Mouse (Mus musculus): ENCODE results near the gene Olfr566. TPM values are rescaled to one million over a fixed set of nuclear protein-coding genes. Genes with fewer than 3 reads are reported as not detected.

Gene Olfr566
- not detected in 2 replicates for polyA plus RNA-seq (2016; fragmentation: Nextera tagmentation; extraction: Ambion mirVana)

GRCm38 (mm10) chr7:102858665-102859064, at the start of gene Olfr566:
Olfr566 (minus strand) TSS chr7:102858765.
- Histone ChIP-seq H3K4me1 (no peaks in the 10 kb centered on the region), H3K27ac (no peak within 1 kb of the TSS), H3K36me3 (no peaks in the 10 kb centered on the region), H3K4me2 (no peak within 1 kb of the TSS), H3K4me3 (no peak within 1 kb of the TSS), H3K9ac (no peak within 1 kb of the TSS), H3K9me3 (replicated peaks) (no peaks in the 10 kb centered on the region), H3K27me3 (replicated peaks) (no peaks in the 10 kb centered on the region)
- ATAC-seq, result no peak
- 73% methylated on average over 1 of the region's 1 CpGs for WGBS (ENCODE audit: insufficient replicate concordance)

- H3K27me3 ChIP-seq (replicated peaks), result no peaks in the 10 kb centered on the region
- H3K4me3 ChIP-seq, result no peak within 1 kb of the TSS
- H3K36me3 ChIP-seq, result no peaks in the 10 kb centered on the region
- no peak within 1 kb of the TSS for H3K27ac ChIP-seq
- WGBS (ENCODE audit: insufficient replicate concordance), result 53% methylated on average over 3 of the region's 3 CpGs
- ATAC-seq, result no peak
- H3K9me3 ChIP-seq (replicated peaks), result no peaks in the 10 kb centered on the region
- no peak within 1 kb of the TSS for H3K9ac ChIP-seq
- no peak within 1 kb of the TSS for H3K4me2 ChIP-seq
- no peaks in the 10 kb centered on the region for H3K4me1 ChIP-seq
Measured at GRCm38 (mm10) chr7:102890782-102891181, 32.2 kb upstream of the Olfr566 start, which contains the start of gene Olfr569. Olfr569 (minus strand) TSS chr7:102890882.

GRCm38 (mm10) chr7:102876822-102877221, 18.3 kb upstream of the Olfr566 start, which contains the start of gene Olfr568:
Olfr568 (plus strand) TSS chr7:102877122.
- no peak for ATAC-seq
- no peaks in the 10 kb centered on the region for H3K9me3 ChIP-seq (replicated peaks)
- no peak within 1 kb of the TSS for H3K4me2 ChIP-seq
- H3K4me1 ChIP-seq, result no peaks in the 10 kb centered on the region
- no peaks in the 10 kb centered on the region for H3K27me3 ChIP-seq (replicated peaks)
- no peak within 1 kb of the TSS for H3K9ac ChIP-seq
- no peaks in the 10 kb centered on the region for H3K36me3 ChIP-seq
- H3K4me3 ChIP-seq, result no peak within 1 kb of the TSS
- H3K27ac ChIP-seq, result no peak within 1 kb of the TSS

- H3K9me3 ChIP-seq (replicated peaks), result no peaks in the 10 kb centered on the region
- no peak overlapping the region for H3K9ac ChIP-seq
- H3K36me3 ChIP-seq, result no peaks in the 10 kb centered on the region
- H3K27ac ChIP-seq, result no peak overlapping the region
- no peaks in the 10 kb centered on the region for H3K4me1 ChIP-seq
- no peaks in the 10 kb centered on the region for H3K27me3 ChIP-seq (replicated peaks)
- H3K4me3 ChIP-seq, result no peak overlapping the region
- ATAC-seq, result no peak
- H3K4me2 ChIP-seq, result no peak overlapping the region
Measured at GRCm38 (mm10) chr7:102855807-102856206, 2.8 kb downstream of the Olfr566 start.

Other genes with a start within 250 kb of the Olfr566 start
- not detected in 2 replicates for gene Olfr553, start 240.5 kb downstream of the Olfr566 start, polyA plus RNA-seq (2016; fragmentation: Nextera tagmentation; extraction: Ambion mirVana)
- not detected in 2 replicates for gene Olfr554, start 220.3 kb downstream of the Olfr566 start, polyA plus RNA-seq (2016; fragmentation: Nextera tagmentation; extraction: Ambion mirVana)
- gene Olfr555, start 199.9 kb downstream of the Olfr566 start, polyA plus RNA-seq (2016; fragmentation: Nextera tagmentation; extraction: Ambion mirVana), result not detected in 2 replicates
- gene Olfr556, start 193.9 kb downstream of the Olfr566 start, polyA plus RNA-seq (2016; fragmentation: Nextera tagmentation; extraction: Ambion mirVana), result not detected in 2 replicates
- 2.2 and 2.7 TPM in 2 replicates for gene Trim68, start 171.4 kb downstream of the Olfr566 start, polyA plus RNA-seq (2016; fragmentation: Nextera tagmentation; extraction: Ambion mirVana)
- not detected in 2 replicates for gene Olfr557, start 162.9 kb downstream of the Olfr566 start, polyA plus RNA-seq (2016; fragmentation: Nextera tagmentation; extraction: Ambion mirVana)
- not detected in 2 replicates for gene Olfr558, start 156.6 kb downstream of the Olfr566 start, polyA plus RNA-seq (2016; fragmentation: Nextera tagmentation; extraction: Ambion mirVana)
- not detected in 2 replicates for gene Olfr33, start 139.7 kb downstream of the Olfr566 start, polyA plus RNA-seq (2016; fragmentation: Nextera tagmentation; extraction: Ambion mirVana)
- gene Olfr559, start 131.3 kb downstream of the Olfr566 start, polyA plus RNA-seq (2016; fragmentation: Nextera tagmentation; extraction: Ambion mirVana), result not detected in 2 replicates
- not detected in 2 replicates for gene Olfr560, start 99.4 kb downstream of the Olfr566 start, polyA plus RNA-seq (2016; fragmentation: Nextera tagmentation; extraction: Ambion mirVana)
- not detected in 2 replicates for gene Olfr78, start 99.3 kb downstream of the Olfr566 start, polyA plus RNA-seq (2016; fragmentation: Nextera tagmentation; extraction: Ambion mirVana)
- gene Olfr561, start 87.5 kb downstream of the Olfr566 start, polyA plus RNA-seq (2016; fragmentation: Nextera tagmentation; extraction: Ambion mirVana), result not detected in 2 replicates
- not detected in 2 replicates for gene Olfr564, start 55.3 kb downstream of the Olfr566 start, polyA plus RNA-seq (2016; fragmentation: Nextera tagmentation; extraction: Ambion mirVana)
- gene Olfr568, start 18.4 kb upstream of the Olfr566 start, polyA plus RNA-seq (2016; fragmentation: Nextera tagmentation; extraction: Ambion mirVana), result not detected in 2 replicates
- gene Olfr569, start 32.1 kb upstream of the Olfr566 start, polyA plus RNA-seq (2016; fragmentation: Nextera tagmentation; extraction: Ambion mirVana), result not detected in 2 replicates
- not detected in 2 replicates for gene Olfr570, start 35.8 kb upstream of the Olfr566 start, polyA plus RNA-seq (2016; fragmentation: Nextera tagmentation; extraction: Ambion mirVana)
- gene Olfr571, start 58.8 kb upstream of the Olfr566 start, polyA plus RNA-seq (2016; fragmentation: Nextera tagmentation; extraction: Ambion mirVana), result not detected in 2 replicates
- gene Olfr572, start 65.6 kb upstream of the Olfr566 start, polyA plus RNA-seq (2016; fragmentation: Nextera tagmentation; extraction: Ambion mirVana), result not detected in 2 replicates
- gene Olfr573-ps1, start 83.8 kb upstream of the Olfr566 start, polyA plus RNA-seq (2016; fragmentation: Nextera tagmentation; extraction: Ambion mirVana), result not detected in 2 replicates
- not detected in 2 replicates for gene Olfr574, start 89.7 kb upstream of the Olfr566 start, polyA plus RNA-seq (2016; fragmentation: Nextera tagmentation; extraction: Ambion mirVana)
- not detected in 2 replicates for gene Olfr575, start 100.0 kb upstream of the Olfr566 start, polyA plus RNA-seq (2016; fragmentation: Nextera tagmentation; extraction: Ambion mirVana)
- not detected in 2 replicates for gene Olfr576, start 103.9 kb upstream of the Olfr566 start, polyA plus RNA-seq (2016; fragmentation: Nextera tagmentation; extraction: Ambion mirVana)
- gene Olfr577, start 117.2 kb upstream of the Olfr566 start, polyA plus RNA-seq (2016; fragmentation: Nextera tagmentation; extraction: Ambion mirVana), result not detected in 2 replicates
- not detected in 2 replicates for gene Olfr578, start 130.6 kb upstream of the Olfr566 start, polyA plus RNA-seq (2016; fragmentation: Nextera tagmentation; extraction: Ambion mirVana)
- gene Olfr582, start 179.3 kb upstream of the Olfr566 start, polyA plus RNA-seq (2016; fragmentation: Nextera tagmentation; extraction: Ambion mirVana), result not detected in 2 replicates
- gene Olfr583, start 192.5 kb upstream of the Olfr566 start, polyA plus RNA-seq (2016; fragmentation: Nextera tagmentation; extraction: Ambion mirVana), result not detected in 2 replicates
- gene Olfr584, start 223.1 kb upstream of the Olfr566 start, polyA plus RNA-seq (2016; fragmentation: Nextera tagmentation; extraction: Ambion mirVana), result not detected in 2 replicates
- gene Olfr585, start 239.0 kb upstream of the Olfr566 start, polyA plus RNA-seq (2016; fragmentation: Nextera tagmentation; extraction: Ambion mirVana), result not detected in 2 replicates

Data from liver, embryonic 12.5 days (tissue).